Comparison of ENCODE assay signal across 16 mouse cellular contexts in genomic region chr7:95810096-95810495, GRCm38 (mm10).
DNase-seq lines count a peak whose midpoint lies in the region; ATAC-seq and TF ChIP-seq lines count a peak whose summit lies in the region.
"Had no signal": no experiment of that assay in that cellular context is flagged by ENCODE, and none has a peak within 500 bp of the region (broad histone marks: within the 10 kb centered on the region; RNA-seq: fewer than 3 reads in every experiment).

No protein-coding gene starts in this region.

- WGBS in kidney, postnatal 0 days: 13% methylated on average over 4 of the region's 4 CpGs
- 22% methylated on average over 4 of the region's 4 CpGs for WGBS in neural tube, embryonic 11.5 days

- intact Hi-C loops in heart, postnatal 25 days (cut with DNase I): no loop called here

- no peak overlapping the region for H3K27ac ChIP-seq in kidney, postnatal 0 days
- no peak overlapping the region for H3K27ac ChIP-seq in neural tube, embryonic 11.5 days (ENCODE audit: low read depth, low read length)
- H3K27ac ChIP-seq: intestine, embryonic 15.5 days; layer of hippocampus, adult 2 months had no signal

- no peak overlapping the region for H3K4me2 ChIP-seq in kidney, postnatal 0 days (ENCODE audit: low read length)
- H3K4me2 ChIP-seq in neural tube, embryonic 11.5 days (ENCODE audit: low read depth): no peak overlapping the region
- H3K4me2 ChIP-seq: intestine, embryonic 15.5 days had no signal

- H3K4me3 ChIP-seq in kidney, postnatal 0 days (replicated peaks; ENCODE audit: low read depth, low read length): no peak overlapping the region
- H3K4me3 ChIP-seq in neural tube, embryonic 11.5 days (ENCODE audit: low read depth, low read length): no peak overlapping the region
- H3K4me3 ChIP-seq: intestine, embryonic 15.5 days; layer of hippocampus, adult 2 months had no signal

- no peaks in the 10 kb centered on the region for H3K9me3 ChIP-seq in kidney, postnatal 0 days (replicated peaks; ENCODE audit: low read length)
- no peaks in the 10 kb centered on the region for H3K9me3 ChIP-seq in neural tube, embryonic 11.5 days (ENCODE audit: control insufficient read depth, low read length)
- H3K9me3 ChIP-seq: intestine, embryonic 15.5 days had no signal

- H3K4me1 ChIP-seq in kidney, postnatal 0 days (replicated peaks; ENCODE audit: insufficient read depth, low read length): no peaks in the 10 kb centered on the region
- H3K4me1 ChIP-seq in neural tube, embryonic 11.5 days (ENCODE audit: control insufficient read depth, insufficient read depth, low read length): 0 out of 2 replicates have a peak, but pooled peaks cover 2% of the 10 kb centered on the region
- H3K4me1 ChIP-seq: intestine, embryonic 15.5 days had no signal

- no peaks in the 10 kb centered on the region for H3K27me3 ChIP-seq in kidney, postnatal 0 days (ENCODE audit: insufficient read depth, low read length)
- H3K27me3 ChIP-seq in neural tube, embryonic 11.5 days (ENCODE audit: control insufficient read depth, insufficient read depth, low read length): no peaks in the 10 kb centered on the region
- H3K27me3 ChIP-seq: intestine, embryonic 15.5 days had no signal

- no peaks in the 10 kb centered on the region for H3K36me3 ChIP-seq in kidney, postnatal 0 days (ENCODE audit: insufficient read depth, low read length)
- no peaks in the 10 kb centered on the region for H3K36me3 ChIP-seq in neural tube, embryonic 11.5 days (ENCODE audit: control insufficient read depth, insufficient read depth, low read length)
- H3K36me3 ChIP-seq: intestine, embryonic 15.5 days had no signal

- DNase-seq in adrenal gland, adult 2 months: peak; percentile 9
- DNase-seq in adrenal gland, postnatal 4 days (ENCODE audit: low spot score in 2 of 2): no peak
- DNase-seq in kidney, postnatal 0 days (ENCODE audit: low spot score): peak; percentile 67
- no peak for DNase-seq in kidney, adult 11 months
- DNase-seq in neural tube, embryonic 11.5 days (ENCODE audit: low spot score): peak; percentile 16
- no peak for DNase-seq in neural tube, embryonic 10.5 days (ENCODE audit: extremely low spot score, low spot score)
- DNase-seq in forelimb bud, embryonic 11.5 days (ENCODE audit: low read depth, low spot score): peak; percentile 3
- no peak for DNase-seq in heart, postnatal 25 days (ENCODE audit: low spot score)
- DNase-seq: cerebellum, postnatal 25 days; heart, postnatal 36 days; liver, postnatal 0 days; right cerebral cortex, postnatal 14 days; thymus, adult 18-20 months had no signal

- no peak overlapping the region for H3K9ac ChIP-seq in kidney, postnatal 0 days (ENCODE audit: low read depth, low read length)
- H3K9ac ChIP-seq in neural tube, embryonic 11.5 days (ENCODE audit: low read length): no peak overlapping the region
- H3K9ac ChIP-seq: intestine, embryonic 15.5 days; liver, postnatal 0 days had no signal

- no peak for ATAC-seq in kidney, postnatal 0 days (replicated peaks; ENCODE audit: low FRiP score, low read depth)
- ATAC-seq in neural tube, embryonic 11.5 days (ENCODE audit: insufficient read depth, low FRiP score, low TSS enrichment): no peak
- ATAC-seq: forebrain, embryonic 14.5 days; intestine, embryonic 15.5 days; liver, postnatal 0 days had no signal

- no peak for TF ChIP-seq CTCF in kidney, postnatal 0 days (IDR thresholded peaks at IDR 0.05; ENCODE audit: low read depth)

Comparison
In these comparisons a context has a peak if more than half of its experiments do, and no peak if none do; other contexts are left out.
1. DNase-seq: peak in adrenal gland, adult 2 months (single experiment), kidney, postnatal 0 days (single experiment), neural tube, embryonic 11.5 days (single experiment) and forelimb bud, embryonic 11.5 days (single experiment); none in adrenal gland, postnatal 4 days (0 of 2), kidney, adult 11 months (single experiment), neural tube, embryonic 10.5 days (single experiment) and heart, postnatal 25 days (single experiment).